Mouse (Mus musculus): ENCODE results near the gene Rrp1b.

Gene Rrp1b

DNA sequence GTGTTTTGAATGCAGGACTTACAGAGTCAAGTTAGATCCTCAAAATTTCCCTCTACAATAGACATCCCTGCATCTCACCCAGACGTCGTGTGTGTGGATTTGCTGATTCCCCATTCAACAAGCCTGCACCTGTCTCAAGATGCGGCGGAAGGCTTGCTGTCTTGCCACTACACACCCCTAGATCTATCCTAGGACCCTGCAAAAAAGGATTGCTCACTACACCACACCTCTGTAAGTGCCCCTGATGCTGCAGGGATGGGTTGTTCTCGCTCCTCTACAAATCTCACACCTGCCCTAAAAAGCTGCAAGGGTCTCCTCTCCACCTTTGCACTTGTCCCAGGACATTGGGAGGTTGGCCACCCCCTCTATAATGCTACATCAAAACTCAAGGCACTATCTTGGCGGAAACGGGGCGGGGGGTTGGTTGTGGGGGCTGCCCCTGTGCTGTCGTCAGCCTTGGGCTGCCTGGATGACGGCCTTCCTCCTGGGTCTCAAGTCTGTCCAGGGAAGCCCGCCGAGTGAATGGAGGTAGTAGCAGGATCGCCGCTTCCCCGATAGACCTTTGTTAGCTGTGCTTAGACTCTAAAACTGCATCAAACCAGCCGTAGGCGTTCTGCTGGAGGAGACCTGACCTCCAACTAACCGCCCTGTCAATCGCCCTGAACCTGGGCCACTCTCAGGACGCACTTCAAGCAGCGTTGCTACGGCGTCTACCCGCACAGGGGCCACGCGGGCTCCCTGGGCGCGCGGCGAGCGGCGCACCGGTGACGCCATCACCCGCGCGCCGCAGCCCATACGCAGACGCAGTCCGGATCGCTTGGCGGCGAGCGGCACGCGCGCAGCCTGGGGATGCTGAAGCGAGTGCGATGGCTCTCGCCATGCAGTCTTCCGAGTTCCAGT is at the start of gene Rrp1b, which contains the start of gene Hsf2bp:
Gene Rrp1b, plus strand, starts transcription at position 492 of the 900 bp plus-strand sequence.
Gene Hsf2bp, minus strand, starts transcription at position 741 of the 900 bp plus-strand sequence.
- peak; percentile 86 for DNase-seq (ENCODE audit: low read depth)

DNA sequence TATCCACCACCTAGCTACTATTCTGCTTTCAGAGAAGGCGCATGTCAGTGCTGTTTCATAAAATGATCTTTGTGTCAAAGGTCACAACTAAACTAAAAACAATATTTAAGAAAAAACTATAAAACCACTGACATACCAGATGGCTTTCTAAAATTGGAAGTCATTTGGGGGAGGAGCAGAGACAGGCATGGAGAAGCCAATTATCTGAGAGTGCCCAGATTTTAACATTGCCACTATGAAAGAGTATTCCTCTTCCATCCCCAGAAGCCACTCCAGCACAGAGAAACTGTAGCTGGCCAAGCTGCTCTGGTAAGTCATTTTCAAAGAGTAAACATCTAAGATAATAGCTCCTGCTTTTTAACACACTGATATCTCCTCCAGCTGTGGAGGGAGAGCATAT is 49.0 kb upstream of the Rrp1b start:
- no peak for DNase-seq (ENCODE audit: low read depth)

- no peak for DNase-seq (ENCODE audit: low read depth)
These were observed 46.9 kb upstream of the Rrp1b start for GRCm38 (mm10) chr17:31989035-31989434.

- DNase-seq (ENCODE audit: low read depth) = no peak
These were observed 43.9 kb upstream of the Rrp1b start for GRCm38 (mm10) chr17:31992004-31992403.

DNA sequence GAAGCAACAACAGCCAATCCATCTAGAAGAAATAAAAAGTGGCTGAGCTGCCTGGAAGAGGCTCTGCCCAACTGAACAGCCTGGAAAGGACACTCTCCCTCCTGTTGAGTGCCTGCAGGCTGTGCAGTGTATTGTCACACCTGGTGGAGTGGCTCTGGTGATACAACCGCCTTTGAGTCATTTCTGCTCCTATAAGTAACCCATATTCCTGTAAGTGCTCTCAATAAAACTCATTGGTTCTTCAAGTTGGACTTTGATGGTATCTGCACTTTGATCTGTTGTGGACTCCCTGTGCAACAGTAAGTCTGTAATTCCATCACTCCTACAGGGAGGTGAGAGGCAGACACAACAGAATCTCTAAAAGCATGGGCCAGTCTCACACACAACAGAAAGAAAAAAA is 42.5 kb upstream of the Rrp1b start:
- DNase-seq (ENCODE audit: low read depth) = no peak

DNA sequence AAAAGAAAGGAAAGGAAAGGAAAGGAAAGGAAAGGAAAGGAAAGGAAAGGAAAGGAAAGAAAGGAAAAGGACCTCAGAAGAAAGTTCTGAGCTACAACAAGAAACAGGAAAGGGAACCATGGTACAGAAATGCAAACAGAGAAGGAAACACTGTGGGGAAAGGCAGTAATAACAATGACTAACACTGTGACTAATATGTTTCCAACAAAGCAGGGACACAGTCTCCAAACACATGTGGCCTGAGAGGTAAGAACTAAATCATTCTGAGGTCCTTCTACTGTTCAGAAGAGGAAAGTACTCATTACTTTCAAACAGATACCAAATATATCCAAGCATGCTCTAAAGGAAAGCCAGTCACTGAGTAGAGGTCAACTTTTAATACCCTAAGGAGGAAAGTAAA is 41.8 kb upstream of the Rrp1b start:
- no peak for DNase-seq (ENCODE audit: low read depth)

- DNase-seq (ENCODE audit: low read depth) = no peak
These were observed 40.1 kb upstream of the Rrp1b start for GRCm38 (mm10) chr17:31995784-31996183.

- DNase-seq (ENCODE audit: low read depth) = no peak
These were observed 39.6 kb upstream of the Rrp1b start for GRCm38 (mm10) chr17:31996331-31996730.

GRCm38 (mm10) chr17:31998351-31998750 is 37.5 kb upstream of the Rrp1b start:
- DNase-seq (ENCODE audit: low read depth) = no peak

GRCm38 (mm10) chr17:32003251-32003650 is 32.6 kb upstream of the Rrp1b start:
- DNase-seq (ENCODE audit: low read depth) = no peak

- DNase-seq (ENCODE audit: low read depth) = no peak
These were observed 29.1 kb upstream of the Rrp1b start for GRCm38 (mm10) chr17:32006800-32007199.

- no peak for DNase-seq (ENCODE audit: low read depth)
These were observed 24.2 kb upstream of the Rrp1b start for GRCm38 (mm10) chr17:32011694-32012093.

GRCm38 (mm10) chr17:32012254-32012653 is 23.6 kb upstream of the Rrp1b start:
- DNase-seq (ENCODE audit: low read depth) = no peak

GRCm38 (mm10) chr17:32013659-32014058 is 22.2 kb upstream of the Rrp1b start:
- no peak for DNase-seq (ENCODE audit: low read depth)

DNA sequence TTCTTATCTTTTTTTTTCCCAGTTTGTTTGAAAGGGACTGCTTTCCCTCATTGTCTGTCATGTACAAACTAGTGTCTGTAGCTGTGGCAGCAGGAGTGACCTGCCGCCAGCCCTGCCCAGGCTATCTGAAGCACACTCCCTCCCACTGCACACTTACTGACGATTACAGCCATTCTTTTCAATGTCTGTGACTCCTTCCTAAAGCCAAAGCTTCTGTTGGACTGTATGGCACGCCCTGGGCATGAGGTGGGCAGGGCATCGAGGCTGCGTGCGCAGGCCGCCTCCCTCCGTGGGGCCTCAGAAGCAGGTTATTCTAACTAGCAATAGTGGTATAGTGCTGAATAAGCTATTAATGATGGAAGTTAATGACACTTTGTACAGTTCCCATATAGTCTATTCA is 19.4 kb upstream of the Rrp1b start:
- no peak for DNase-seq (ENCODE audit: low read depth)

DNA sequence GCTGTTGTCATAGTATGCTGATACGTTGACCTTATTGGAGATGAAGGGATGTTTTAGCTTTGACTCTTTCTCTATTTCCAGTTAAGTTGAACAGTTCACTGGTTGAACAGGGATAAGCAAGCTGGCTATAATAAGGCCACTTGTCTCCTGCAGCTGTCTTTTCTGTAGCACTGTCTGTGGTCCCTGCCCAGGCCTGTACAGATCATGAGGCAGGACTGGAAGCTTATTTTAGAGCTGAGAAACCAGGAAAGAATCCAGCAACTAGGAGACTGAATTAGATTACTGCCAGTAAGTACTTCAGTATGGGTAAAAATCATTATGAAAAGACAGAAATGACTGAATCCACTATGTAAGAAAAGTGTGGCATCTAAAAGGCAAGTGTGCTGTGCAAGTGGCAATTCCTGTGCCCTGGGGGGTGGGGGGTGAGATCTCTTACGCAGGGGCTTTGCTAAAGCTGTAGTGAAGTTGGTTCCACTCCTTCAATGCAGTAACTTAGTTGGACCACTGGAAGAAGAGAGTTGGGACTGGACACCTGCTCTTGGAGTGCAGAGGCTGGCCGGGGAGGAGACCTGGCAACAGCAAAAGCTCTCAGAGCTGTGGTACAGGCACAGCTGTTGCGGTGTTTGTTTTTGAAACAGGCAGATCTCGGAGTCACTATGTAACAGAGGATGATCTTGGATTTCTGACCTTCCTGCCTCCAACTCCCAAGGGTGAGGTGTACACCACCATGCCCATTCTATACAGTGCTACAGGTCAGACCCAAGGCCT is 17.6 kb upstream of the Rrp1b start:
- DNase-seq (ENCODE audit: low read depth) = no peak

GRCm38 (mm10) chr17:32021981-32022380 is 13.9 kb upstream of the Rrp1b start:
- DNase-seq (ENCODE audit: low read depth) = no peak

- DNase-seq (ENCODE audit: low read depth) = no peak
These were observed 13.3 kb upstream of the Rrp1b start for GRCm38 (mm10) chr17:32022551-32022950.

- DNase-seq (ENCODE audit: low read depth) = peak; percentile 61
These were observed 12.8 kb upstream of the Rrp1b start for GRCm38 (mm10) chr17:32023088-32023487.

- DNase-seq (ENCODE audit: low read depth) = no peak
These were observed 11.2 kb upstream of the Rrp1b start for GRCm38 (mm10) chr17:32024671-32025073.

- DNase-seq (ENCODE audit: low read depth) = peak; percentile 73
These were observed 10.5 kb upstream of the Rrp1b start for GRCm38 (mm10) chr17:32025386-32025785.

DNA sequence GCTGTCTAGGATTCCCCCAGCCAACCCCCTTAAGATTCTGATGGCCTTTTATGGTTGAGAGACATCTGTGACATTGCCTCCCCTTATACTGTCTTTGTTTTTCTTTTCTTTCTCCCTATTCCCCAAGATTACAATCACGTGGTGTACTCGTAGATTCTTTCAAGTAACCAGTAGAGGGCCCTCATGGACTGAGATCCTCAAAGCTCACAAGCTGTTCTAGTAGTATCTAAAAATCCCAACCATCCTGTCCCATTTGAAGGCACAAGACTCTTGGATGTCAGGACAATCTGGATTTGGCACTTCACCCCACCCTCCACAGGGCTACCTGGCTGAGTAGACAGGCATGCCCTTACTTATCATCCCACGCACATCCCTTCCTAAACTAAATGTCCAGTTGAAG is 8.2 kb upstream of the Rrp1b start:
- DNase-seq (ENCODE audit: low read depth) = peak; percentile 69

DNA sequence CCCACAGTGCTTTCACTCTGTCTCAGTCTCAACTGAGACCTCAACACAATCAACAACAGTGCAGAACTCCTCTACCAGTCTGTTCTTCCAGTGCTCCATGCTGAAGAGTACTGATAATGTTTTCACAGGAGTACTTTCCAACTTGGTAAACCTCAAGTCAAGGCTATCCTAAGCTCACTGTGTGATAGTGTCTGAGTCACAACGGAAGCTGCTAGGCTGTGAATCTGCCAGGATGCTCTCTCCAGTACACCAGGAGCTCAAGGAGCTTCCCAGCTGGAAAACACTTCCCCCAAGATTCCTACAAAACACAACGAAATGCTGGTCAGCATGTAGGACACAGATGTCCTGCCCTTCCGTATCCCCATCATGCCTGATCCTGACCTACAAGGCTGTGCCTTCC is 7.6 kb upstream of the Rrp1b start:
- no peak for DNase-seq (ENCODE audit: low read depth)

Data from naive thymus-derived CD4-positive, alpha-beta T cell, adult 2 months (primary cell).